Mouse (Mus musculus) left cerebral cortex, postnatal 36 days (tissue): Measurements from ENCODE around the gene Lgals4. TPM values are rescaled to one million over a fixed set of nuclear protein-coding genes. Genes with fewer than 3 reads are reported as not detected.
A peak's percentile ranks its signal among the peaks of the same experiment; 100 is the strongest.
"Not testable (repeated sequence)": the region's sequence is repeated elsewhere in the genome, so short reads cannot be mapped to it uniquely, and the experiment has no call there.

Experiments
- DNase-seq, 2 experiments: peaks; one replicate each; pipeline ENCODE4 v3.0.0; 2021 to 2022; ENCODE audit warnings: low spot score in 2 of 2, mixed read lengths in 1 of 2
- intact Hi-C: fragments of 180-260 bp; cut with DNase I; formaldehyde crosslinking; loops from one replicate; pipeline ENCODE4 v1.15.1; 2025
- total RNA-seq, 2 experiments: library from RNA; stranded (reverse); gene quantifications; 2 replicates each; pipeline ENCODE4 v1.2.3; 2021

Lgals4 gene
- total RNA-seq, 2 experiments from 2014 or later: 1.2 to 5.0 TPM

DNA sequence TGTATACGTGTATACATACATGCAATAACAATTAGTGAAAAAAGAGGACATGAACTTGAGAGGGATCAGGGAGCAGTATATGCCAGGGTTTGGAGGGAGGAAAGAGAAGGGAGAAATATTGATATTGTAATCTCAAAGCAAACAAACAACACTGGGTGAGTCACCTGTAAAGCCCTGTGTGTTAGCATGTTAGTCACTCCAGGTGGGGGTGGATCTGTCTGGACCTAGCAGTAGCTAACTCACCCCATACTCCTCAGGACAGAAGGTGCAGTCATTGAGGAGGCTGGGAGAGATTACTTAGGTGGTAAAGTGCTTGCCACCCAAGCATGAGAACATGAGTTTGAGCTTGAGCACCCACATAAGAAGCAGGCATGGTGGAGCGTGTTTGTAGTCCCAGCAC, 26.3 kb downstream of the Lgals4 start:
- DNase-seq: no peak
- intact Hi-C loops: no loop called here

DNA sequence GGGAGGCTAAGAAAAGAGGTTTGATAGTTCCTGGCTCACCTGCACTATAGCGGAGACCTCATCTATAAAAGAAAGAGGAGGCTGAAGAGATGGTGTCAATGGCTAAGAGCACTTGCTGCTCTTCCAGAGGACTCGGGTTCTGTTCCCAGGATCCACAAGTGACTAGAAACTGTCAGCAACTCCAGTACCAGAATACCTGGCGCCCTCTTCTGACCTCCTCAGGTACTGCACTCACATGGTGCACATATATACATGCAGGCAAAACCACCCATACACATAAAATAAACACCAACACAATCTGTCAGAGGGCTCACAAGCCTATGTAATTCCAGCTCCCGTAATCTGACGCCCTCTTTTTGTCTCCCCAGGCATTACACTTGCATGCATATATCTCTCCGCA, 27.2 kb downstream of the Lgals4 start:
- DNase-seq: no peak
- intact Hi-C loops: no loop called here

DNA sequence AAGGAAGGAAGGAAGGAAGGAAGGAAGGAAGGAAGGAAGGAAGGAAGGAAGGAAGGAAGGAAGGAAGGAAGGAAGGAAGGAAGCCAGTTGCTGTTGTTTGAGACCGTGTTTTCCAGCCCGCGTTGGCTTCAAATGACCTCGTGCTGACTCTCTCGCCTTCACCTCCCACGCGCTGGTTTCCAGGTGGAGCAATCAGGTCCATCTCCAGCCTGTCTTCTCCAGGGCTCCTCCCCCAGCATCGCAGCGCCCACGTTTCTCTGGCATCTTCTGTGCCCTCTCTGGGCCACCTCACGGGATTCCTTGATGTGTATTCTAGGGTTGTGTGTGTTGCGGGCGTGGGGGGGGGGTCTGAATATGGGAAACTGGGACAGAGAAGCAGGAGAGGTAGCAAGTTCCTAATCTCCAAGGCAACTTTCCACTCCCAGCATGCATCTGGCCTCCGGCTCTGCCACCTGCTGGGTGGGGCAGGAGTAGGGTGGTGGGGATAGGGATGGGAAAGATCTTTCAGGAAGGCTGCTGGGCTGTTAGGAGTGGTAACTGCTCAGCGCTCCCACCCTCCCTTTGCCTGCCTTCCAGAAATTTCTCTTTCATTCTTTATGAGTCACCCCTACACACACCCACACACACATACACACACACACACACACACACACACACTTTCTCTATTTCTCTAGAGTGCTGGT, 29.3 kb downstream of the Lgals4 start:
- intact Hi-C loops: no loop called here
- peak; percentile 66 to 70 for DNase-seq

DNA sequence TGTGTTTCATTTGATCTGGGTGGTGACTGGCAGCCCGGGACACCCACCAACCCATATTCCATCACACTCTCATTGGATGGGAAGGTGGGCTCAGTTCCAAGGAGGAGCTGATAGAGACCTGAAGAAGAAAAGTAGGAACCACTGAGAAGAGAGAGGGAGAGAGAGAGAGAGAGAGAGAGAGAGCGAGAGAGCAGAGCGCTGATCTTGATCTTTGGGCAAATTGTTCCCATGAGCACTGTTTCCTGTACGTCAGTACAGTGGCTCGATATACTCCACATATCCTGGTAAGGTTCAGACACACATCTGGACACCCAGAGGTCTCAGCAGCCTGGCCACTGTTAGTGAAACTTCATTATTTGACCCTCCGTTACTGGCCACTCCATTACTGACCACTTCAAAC, 29.9 kb downstream of the Lgals4 start, which contains the start of gene Lgals7:
Gene Lgals7 (plus strand): TSS at position 314 of the 400 bp plus-strand sequence.
- intact Hi-C loops: no loop called here
- DNase-seq: no peak

DNA sequence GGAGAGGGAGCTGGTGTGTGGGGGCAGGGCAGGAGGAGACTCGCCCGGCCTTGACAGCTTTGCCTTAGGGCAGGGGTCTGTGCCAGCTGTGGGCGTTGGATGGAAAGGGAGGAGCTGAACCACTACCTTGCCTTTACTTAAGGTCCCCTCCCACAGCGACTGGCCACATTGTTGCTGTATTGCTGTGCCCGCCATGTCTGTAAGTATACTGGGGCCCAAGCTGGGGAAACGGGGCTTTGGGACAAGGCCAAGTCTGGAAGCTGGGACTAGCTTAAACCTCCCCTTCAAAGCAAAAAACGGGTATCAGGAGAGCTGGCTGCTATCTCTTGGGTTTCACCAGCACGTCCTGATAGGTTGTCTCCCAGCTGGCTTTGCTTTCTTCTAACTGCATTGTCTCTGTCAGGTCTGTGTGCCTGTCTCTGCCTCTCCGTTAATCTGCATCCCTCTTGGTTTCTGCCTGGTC, 30.7 kb downstream of the Lgals4 start:
- DNase-seq: no peak
- intact Hi-C loops: no loop called here

DNA sequence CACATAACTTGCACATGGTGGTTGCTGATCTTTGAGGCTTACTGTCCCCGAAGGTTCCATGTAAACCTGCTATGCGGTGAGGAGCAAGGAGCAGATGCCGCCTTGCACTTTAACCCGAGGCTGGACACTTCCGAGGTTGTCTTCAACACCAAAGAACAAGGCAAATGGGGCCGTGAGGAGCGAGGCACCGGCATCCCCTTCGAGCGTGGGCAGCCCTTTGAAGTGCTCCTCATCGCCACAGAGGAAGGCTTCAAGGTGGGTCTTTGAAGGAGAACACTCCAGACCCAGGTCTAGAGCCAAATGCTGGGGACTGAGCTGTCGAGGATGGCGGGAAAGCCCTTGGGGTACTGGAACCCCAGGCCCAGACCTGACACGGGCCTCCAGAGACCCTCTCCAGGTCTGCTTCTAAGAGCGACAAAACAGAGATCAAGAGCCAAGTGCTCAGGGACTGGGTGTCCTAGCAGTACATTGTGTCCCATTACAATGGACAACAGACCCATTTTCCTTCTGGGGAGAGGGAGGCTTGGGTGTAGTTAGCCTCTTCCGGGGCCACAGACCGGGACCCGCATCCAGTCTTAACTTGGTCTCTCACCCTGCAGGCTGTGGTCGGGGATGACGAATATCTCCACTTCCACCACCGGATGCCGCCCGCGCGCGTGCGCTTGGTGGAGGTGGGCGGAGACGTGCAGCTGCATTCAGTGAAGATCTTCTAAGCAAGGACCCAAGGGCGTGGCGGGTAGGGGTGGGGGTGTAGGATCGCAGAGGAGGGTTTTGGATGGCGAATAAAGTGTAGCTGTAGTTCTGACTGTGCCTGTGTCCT, 32.0 kb downstream of the Lgals4 start:
- intact Hi-C loops: loop anchor here (2.0 kb wide), 2 partner anchors 39 to 69 kb away; no protein-coding TSS in a partner anchor
- DNase-seq: peak; percentile 84 to 90

DNA sequence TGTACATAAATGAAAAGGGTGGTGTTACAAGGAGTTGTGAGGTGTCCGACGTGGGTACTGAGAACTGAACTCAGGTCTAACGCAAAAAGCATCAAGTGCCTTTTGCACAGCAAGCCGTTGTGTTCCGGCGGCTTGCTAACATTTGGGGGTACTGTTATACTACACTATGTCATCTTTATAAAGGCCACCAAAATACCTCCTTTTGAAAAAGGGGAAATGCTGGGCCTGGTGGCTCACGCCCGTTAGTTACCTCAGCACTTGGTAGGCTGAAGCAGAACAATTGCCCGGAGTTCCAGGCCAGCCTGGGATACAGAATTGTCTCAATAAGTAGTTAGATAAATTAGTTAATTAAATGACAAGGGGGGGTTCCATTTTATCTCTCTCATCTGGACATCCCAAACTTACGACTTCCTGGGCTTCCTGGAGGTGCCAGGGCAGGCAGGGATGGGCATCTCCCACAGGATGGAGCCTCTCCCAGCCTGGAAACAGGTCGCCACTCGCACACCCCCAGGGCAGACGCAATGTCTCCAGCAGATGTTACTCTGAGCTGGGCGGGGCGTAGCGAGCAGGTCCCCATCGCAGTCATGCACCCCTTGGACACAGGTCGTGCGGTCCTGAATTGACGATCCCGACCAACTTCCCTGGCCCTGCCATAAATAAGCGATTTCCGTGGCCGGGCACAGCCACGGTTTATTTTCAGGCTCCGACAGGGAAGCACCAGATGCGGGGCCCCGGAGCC, 33.3 kb downstream of the Lgals4 start:
- no peak for DNase-seq

DNA sequence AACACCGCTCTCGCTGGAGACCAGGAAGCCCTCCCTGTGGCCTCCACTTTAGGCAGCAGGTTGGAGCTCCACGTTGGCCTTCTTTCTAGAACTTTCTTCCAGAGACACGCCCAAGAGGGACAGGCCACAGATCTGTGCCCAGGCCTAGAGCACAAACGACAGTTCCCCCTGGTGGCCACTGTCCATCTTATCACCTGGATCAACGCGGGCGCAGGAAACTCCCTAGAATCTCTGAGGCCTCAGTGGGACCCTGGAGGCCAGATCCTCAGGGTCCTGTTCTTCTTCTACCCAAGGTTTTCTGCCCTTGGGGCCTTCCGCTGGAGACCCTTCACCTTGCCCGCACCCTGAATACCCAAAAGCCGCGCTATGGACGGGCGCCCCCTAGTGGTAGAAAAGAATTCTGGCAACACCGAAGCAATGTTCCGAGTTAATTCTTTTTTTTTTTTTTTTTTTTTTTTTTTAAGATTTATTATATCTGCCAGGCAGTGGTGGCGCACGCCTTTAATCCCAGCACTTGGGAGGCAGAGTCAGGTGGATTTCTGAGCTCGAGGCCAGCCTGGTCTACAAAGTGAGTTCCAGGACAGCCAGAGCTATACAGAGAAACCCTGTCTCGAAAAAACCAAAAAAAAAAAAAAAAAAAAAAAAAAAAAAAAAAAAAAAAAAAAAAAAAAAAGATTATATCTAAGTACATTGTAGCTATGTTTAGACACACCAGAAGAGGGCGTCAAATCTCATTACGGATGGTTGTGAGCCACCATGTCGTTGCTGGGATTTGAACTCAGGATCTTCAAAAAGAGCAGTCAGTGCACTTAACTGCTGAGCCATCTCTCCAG, 34.1 kb downstream of the Lgals4 start:
- intact Hi-C loops: loop anchor here (2.0 kb wide), 2 partner anchors 41 to 71 kb away; no protein-coding TSS in a partner anchor
- DNase-seq: peak; percentile 40 to 53

More for the DNA sequence above, 33.3 kb downstream of the Lgals4 start:
- intact Hi-C loops: loop anchor here (2.0 kb wide), 2 partner anchors 40 to 70 kb away; no protein-coding TSS in a partner anchor

DNA sequence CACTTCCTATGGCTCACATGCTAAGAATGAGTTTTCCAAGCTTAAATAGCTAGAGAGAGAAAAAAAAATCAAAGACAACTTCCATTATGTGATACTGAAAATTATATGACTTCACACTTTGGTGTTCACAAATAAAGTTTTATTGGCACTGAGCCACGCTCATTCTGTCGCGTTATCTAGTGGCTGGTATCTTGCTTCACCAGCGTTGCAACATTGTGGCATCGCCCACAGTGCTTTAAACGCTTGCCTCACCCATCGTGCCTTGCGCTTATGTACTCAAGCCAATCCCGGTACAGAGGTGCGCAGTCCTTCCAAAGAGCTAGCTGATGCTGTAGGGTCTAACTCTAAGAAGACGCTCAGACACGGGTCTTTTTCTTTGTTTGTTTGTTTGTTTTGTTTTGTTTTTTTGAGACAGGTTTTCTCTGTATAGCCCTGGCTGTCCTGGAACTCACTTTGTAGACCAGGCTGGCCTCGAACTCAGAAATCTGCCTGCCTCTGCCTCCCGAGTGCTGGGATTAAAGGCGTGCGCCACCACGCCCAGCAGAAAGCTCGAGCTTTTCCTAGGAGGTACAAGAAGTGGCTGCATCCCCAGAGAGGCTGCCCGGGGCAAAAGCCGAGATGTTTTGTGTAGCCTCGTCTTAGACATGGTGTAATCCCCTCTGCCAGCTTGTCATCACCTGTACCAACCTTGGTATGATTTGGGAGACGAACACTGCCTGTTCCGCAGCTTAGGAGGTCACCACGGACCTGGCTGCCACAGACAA, 37.4 kb downstream of the Lgals4 start:
- intact Hi-C loops: no loop called here

DNA sequence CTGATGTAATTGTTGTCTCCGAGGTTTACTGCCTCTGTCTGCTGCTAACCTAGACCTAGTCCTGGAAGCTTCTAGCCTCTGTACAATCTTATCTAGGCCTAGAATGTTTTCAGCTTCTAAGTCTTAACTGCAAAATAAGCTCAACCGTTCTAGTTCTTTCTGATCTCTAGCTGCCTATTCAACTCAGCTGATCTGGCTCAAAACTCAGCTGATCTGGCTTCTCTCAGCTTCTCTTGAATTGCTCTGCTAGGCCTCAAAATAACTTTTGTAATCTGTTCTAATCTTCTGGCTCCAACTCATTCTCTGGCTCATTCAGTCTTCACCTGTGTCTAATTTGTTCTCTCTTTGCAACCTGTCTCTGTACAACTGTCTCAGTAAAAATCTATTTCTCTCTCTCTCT, 40.9 kb downstream of the Lgals4 start:
- DNase-seq: no peak
- intact Hi-C loops: no loop called here

More for the DNA sequence above, 37.4 kb downstream of the Lgals4 start:
- DNase-seq: no peak

DNA sequence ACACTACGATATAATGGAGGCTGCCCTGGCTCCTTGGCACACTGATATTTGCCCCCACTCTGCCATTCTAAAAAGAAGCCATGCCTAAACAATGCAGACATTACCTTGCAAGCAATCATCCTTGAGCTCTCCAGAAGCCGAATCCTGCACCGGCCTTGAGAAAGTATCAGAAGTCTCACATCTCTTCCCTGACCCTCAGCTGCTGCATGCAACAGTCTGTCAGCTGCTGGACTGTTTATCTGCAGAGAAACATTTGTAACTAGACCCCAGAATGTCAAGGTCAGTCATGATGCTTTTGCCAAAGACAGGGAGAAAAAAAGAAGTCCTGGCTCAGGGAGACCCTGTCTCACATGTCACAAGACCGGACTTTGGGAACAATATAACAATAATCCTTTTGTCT, 42.4 kb downstream of the Lgals4 start:
- intact Hi-C loops: no loop called here
- DNase-seq: no peak

DNA sequence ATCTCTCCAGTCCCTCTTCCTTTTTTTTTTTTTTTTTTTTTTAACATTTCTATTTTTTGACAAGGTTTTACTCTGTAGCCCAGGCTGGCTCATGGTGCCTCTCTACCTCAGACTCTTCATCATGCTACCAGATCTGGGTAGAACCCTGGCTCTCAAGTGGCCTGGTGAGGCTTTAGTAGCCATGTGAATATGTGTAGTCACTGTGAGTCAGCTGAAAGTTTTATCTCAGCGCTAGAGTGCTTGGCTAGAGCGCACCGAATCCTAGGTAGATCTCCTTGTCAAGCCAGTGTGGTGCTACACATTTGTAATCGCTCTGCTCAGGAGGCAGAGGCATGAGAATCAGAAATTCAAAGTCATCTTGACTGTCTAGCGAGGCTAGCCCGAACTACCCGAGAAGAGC, 43.5 kb downstream of the Lgals4 start:
- intact Hi-C loops: no loop called here
- DNase-seq: no peak

DNA sequence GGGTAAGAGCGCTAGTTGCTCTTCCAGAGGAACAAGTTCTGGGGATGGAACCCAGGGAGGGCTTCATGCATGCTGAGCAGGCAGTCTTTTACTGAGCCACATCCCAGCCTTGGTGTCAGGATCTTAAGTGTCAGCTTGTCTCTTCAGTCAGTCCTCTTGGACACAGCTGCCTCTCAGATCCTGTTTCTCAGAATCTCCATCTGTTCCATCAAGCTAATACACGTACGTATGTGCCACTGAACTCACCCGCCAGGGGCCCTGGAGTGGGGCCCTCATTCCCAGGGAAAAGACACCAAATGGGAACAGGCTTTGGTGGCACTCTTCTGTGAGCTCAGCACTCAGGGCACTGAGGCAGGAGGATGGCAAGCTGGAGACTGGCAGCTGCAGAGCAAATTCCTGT, 44.2 kb downstream of the Lgals4 start:
- no peak for DNase-seq
- intact Hi-C loops: no loop called here

DNA sequence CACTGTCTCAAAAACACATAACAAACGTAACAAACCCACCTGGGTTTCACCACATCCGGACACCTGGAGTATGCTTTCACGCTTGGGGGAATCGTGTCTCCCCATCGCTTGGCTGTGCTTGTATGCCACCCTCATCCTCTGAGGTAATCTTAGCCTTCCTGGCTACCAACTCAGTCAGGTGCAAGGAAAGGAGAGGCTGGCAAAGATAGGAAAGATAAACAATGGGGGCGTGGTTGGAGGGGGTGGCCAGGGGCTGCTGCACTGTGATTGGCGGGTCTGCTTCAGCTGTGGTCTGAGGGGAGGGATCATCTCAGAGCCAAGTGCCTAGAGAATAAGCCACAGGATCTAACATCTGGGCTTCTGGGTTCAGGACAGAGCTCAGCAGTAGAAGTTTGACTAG, 46.0 kb downstream of the Lgals4 start:
- DNase-seq: no peak
- intact Hi-C loops: no loop called here

DNA sequence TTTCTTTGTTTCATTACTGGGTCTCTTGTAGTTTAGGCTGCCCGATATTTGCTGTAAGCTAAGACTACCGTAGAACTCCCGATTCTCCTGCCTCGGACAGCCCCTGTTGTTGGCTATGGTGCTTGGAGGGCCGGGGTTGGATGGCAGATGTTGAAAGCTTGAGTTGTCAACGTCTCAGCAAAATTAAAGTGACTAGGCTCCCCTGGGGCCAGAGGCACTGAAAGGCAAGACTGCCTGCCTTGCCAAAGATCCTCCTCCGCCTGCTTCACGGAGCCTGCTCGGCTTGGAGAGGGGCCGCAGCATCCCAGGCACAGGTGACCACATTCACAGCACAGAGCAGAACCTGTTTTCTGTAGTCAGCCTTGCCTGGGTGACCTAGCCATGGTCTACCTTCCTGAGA, 46.9 kb downstream of the Lgals4 start:
- intact Hi-C loops: no loop called here
- DNase-seq: no peak

DNA sequence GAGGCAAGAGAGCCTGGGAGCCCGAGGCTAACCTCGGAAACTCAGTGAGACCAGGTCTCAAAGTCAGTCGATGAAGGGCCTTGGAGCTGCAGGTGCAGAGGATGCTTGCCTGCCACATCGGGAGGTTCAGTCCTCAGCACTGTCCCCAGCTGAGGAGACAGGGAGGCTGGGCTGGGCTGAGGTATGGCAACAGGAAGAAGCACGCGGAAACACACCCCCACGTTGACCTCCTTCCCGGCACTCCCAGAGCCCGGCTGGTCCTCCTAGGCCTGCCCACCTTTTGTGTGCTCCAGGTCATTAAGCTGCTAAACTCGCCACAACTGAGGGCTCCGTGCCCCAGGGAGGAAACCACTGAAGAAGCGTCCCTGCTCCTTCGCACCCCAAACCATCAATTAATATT, 47.5 kb downstream of the Lgals4 start, which contains the start of gene Capn12:
Gene Capn12 (plus strand): TSS at position 224 of the 400 bp plus-strand sequence.
- intact Hi-C loops: no loop called here
- no peak for DNase-seq

DNA sequence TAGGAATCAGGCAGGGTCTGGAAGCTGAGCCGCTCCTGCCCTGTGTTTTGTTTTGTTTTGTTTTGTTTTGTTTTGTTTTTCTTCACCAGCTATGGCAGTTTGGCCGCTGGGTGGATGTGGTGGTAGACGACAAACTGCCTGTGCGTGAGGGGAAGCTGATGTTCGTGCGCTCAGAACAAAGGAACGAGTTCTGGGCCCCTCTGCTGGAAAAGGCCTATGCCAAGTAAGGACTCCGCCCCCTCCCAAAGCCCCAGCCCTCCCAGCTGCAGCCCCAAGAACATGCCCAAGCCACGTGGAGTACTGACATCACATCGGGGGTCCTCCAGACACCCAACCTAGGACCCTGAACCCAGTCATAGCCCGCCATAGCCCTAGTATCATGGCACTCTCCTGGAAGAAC, 49.4 kb downstream of the Lgals4 start:
- intact Hi-C loops: no loop called here
- DNase-seq: no peak

DNA sequence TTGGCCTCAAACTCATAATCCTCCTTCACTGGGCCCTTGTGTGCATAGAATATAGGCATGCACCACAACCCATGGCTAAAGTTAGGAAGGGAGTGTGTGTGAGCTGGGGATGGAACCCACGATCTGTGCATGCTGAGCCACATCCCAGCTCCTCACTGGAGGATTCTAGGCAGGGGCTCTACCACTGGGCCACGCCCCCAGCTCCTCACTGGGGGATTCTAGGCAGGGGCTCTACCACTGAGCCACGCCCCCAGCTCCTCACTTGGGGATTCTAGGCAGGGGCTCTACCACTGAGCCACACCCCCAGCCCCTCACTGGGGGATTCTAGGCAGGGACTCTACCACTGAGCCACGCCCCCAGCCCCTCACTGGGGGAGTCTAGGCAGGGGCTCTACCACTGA, 50.0 kb downstream of the Lgals4 start:
- DNase-seq, intact Hi-C loops: not testable (repeated sequence)
